Mouse (Mus musculus) cerebellum, postnatal 10 days (tissue): Measurements from ENCODE around the gene Hsd17b7.
"Not testable (repeated sequence)": the region's sequence is repeated elsewhere in the genome, so short reads cannot be mapped to it uniquely, and the experiment has no call there.

ENCODE experiments used
- DNase-seq, 2 experiments: peaks; one replicate each; pipeline ENCODE4 v3.0.0; 2021; ENCODE audit warnings: mixed read lengths in 2 of 2

Gene Hsd17b7

GRCm38 (mm10) chr1:169968792-169969515 is at the start of gene Hsd17b7:
TSS of gene Hsd17b7 (minus strand) at chr1:169969241.
- peak; percentile 98 to 99 for DNase-seq

DNA sequence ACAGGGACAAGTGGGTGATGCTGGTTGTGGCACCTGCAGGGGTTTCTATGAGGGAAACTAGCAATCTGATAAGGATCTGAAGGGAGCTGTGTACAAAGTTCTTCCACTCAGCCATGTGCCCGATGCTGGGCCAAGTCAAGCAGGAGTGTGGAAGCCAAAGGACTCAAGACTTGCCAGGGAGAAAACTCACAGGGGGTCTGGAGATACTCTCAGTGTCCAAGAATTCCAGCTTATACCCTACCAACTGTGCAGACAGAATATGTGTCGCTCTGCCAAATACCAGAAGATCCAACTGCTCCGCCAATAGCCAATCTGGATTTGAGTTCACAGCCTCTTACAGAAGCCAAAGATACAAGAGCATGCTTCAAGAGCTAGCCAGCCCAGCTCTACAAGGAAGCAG is 45.7 kb upstream of the Hsd17b7 start:
- peak; percentile 52 to 67 for DNase-seq

DNA sequence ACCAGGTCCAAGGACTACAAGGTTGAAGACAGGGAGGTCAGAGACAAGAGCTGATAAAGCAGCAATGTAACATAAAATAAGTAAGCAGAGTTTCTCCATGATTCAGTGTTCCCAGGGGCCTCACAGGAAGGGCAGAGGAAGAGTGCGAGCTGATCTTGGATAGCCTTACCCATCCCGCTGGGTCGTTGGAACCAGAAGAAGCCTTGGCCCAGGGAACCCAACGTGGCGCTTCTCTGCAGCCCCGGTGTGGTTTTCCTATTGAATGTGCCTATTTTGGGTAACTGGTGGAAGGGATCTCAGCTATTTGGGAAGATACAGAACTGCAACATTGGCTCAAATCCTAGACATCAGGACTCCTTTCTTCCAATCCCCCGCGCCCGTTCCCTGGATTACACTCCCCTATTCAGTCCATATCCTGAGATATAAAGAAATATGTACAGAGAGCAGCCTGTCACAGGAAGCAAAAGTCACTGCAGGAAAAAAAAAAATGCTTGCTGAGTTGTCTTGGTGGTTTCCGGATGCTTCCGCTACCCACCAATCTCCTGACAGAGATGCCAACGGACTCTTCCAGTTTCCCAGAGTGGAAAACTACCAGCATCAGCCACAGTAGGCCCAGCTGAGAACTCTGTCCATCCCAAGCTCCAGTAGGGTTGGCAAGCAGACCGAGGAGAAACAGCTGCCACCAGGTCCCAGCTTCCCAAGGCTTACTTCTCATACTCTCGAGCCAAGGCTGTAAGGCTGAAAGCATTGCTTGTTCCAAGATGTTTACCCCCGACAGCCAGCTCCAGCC is 41.9 kb upstream of the Hsd17b7 start:
- peak; percentile 56 to 66 for DNase-seq

GRCm38 (mm10) chr1:170009296-170009695 is 40.3 kb upstream of the Hsd17b7 start:
- no peak for DNase-seq

- DNase-seq: no peak
Measured at GRCm38 (mm10) chr1:170008432-170009220, 39.6 kb upstream of the Hsd17b7 start.

GRCm38 (mm10) chr1:170006516-170006915 is 37.5 kb upstream of the Hsd17b7 start:
- no peak for DNase-seq

DNA sequence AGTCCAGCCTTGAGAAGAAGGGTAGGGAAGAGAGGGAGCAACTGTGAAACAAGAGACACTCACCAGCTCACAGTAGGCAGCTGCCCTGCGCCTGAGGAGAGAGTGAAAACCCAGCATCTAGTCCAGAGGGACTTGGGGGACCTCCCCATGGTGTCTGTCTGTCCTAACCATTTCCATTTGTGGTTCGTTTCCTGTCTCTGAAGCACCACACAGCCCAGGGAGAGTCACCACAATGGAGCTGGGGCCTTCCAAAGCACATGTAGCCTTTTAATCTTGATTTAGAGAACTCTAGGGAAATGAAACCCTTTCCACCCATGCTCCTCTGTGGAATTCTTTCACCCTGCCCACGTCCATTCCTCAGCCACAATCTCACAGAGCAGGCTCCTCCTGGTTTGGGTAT is 36.3 kb upstream of the Hsd17b7 start:
- DNase-seq: no peak

DNA sequence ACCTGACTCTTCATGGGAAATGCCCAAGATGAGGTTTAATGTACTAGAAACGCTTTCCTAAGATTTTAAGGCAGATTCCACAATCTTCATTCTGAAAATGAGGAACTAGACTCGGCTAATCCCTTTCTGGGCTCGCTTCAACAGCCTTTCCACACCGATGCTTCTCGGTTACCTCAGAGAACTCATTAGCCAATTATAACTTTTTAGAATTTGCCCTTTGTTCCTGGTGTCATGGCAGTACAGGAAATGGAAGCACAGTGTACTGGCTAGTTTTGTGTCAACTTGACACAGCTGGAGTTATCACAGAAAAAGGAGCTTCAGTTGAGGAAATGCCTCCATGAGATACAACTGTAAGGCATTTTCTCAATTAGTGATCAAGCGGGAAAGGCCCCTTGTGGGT is 24.9 kb upstream of the Hsd17b7 start:
- DNase-seq: not testable (repeated sequence)

GRCm38 (mm10) chr1:169986166-169986565 is 17.1 kb upstream of the Hsd17b7 start:
- DNase-seq: peak in 1 of 2 experiments; percentile 5

GRCm38 (mm10) chr1:169977621-169978020 is 8.6 kb upstream of the Hsd17b7 start:
- no peak for DNase-seq

DNA sequence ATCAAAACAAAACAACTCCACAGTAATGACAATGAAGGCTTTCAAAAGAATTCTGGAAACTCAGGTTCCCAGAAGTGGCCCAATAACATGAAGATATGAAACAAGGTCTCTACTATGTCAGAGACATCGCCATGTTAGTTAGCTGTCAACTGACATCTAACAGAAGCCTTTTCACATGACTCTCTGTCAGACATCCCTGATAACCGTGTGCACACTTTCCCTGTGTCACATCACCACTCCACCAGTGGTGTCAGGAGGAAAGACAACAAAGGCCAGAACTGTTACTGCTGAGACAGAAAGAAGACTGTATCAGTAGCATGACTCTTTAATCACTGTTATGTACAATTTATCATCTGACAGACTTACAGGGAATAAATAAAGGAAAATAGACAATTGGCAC is 3.0 kb upstream of the Hsd17b7 start:
- DNase-seq: no peak

DNA sequence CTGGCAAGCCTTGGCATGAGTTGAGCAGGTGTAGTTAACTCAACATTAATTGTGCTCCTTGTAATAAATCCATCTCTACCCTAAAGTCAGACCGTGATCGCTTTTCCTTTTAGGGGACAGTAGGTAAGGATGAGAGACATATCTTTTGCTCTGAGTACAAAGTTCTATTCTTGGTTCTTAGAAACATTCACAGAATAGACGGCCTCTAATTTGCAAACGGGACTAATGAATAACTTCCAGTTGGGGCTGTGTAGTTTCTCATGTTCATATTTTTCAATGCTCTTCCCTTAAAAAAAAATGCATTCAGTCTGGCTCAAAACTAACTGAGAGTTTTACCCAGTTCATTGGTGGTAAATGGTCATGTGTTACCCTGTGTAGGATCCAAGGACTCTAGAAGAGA is 1.9 kb upstream of the Hsd17b7 start:
- no peak for DNase-seq

- DNase-seq: no peak
Measured at GRCm38 (mm10) chr1:169969516-169969886, 460 bp upstream of the Hsd17b7 start.

DNA sequence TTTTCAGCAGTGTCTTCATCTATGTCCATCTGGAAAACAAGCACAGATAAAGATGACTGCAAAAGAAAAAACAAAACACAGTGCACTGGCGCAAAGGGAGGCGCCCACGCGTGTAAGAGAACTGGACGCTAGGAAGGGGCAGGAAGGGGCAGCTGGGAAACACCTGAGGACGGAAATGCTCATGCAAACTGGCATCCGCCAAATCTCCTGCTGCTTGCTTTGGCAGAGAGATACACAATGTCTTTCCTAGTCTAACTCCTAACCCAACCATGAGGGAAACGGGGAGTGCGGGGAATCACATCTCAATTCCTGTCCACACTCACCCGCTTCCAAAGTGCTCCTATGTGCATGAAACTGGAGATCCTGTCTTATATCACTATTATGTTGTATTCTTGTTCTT is 15.9 kb downstream of the Hsd17b7 start:
- peak; percentile 60 to 65 for DNase-seq

DNA sequence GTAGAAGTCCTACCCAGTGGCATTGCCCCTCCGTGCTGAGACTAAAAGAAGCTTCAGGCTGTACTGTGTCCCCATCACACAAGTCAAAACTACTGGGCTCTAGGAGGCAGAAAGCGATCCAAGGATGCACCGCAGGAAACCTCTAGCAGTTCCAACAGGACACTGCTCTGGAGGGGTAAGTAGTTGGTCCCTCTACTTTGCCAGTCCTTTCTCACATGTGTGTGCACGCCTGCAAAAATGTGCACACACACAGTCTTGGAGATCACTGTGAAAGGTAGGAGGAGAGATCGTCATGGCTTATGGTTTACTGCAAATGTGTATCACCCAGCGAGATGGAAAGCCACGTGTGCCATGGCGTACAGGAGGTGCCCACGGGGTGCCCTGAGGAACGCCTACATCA is 16.4 kb downstream of the Hsd17b7 start:
- DNase-seq: no peak

GRCm38 (mm10) chr1:169951561-169951960 is 17.5 kb downstream of the Hsd17b7 start:
- DNase-seq: no peak

GRCm38 (mm10) chr1:169950651-169951050 is 18.4 kb downstream of the Hsd17b7 start:
- DNase-seq: peak; percentile 21

DNA sequence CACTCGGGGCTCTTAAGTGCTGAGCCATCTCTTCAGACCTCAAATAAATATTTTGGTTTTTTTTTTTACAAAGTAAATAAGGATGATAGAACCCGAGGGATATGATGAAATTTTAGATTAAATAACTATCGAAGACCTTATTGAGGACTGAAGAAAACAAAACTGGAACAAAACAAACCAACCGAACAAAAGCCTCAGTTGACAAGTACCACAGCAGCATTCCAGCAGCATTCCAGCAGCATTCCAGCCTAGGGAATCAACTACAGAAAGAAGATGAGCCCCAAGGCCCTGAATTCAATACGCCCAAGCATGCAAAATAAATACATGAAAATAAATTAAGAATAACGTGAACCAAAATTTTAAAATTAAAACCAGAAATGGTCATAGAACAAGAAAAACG is 19.1 kb downstream of the Hsd17b7 start:
- DNase-seq: no peak

- DNase-seq: no peak
Measured at GRCm38 (mm10) chr1:169948866-169949265, 20.2 kb downstream of the Hsd17b7 start.

DNA sequence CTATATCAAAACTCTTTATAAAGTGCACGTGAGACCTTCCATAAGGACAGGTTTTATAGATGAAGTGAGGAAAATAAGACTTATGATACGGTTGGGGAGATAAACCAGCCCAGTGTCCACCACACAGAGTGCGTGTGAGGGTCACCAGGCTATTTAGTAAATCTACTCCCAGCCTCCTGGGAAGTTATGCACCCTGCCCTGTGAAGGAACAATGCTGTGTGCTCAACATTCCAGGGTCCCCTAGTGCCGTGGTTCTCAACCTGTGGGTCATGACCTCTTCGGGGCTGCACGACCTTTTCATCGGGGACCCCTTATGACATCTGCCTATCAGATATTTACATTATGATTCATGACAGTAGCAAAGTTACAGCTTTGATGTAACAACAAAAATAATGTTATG is 20.8 kb downstream of the Hsd17b7 start:
- no peak for DNase-seq

- no peak for DNase-seq
Measured at GRCm38 (mm10) chr1:169947654-169948053, 21.4 kb downstream of the Hsd17b7 start.

DNA sequence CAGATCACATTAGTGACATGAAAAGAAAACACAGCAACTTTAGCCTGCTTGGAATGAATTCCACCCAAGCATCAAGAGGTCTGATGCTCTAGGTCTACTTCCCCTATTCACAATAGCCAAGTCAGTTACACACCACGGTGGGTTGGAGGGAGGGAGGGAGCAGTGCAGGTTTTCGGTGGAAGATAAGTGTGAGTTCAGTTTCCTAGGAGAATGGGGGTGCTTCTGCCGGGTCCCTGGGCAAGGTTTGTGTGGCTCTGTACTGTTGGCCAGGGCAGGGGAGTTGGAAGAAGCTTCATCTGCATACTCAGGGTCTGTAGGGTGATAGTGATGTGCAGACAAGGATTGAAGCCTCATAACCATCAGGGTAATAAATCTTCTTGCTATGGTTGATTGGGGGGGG is 23.0 kb downstream of the Hsd17b7 start:
- DNase-seq: no peak

DNA sequence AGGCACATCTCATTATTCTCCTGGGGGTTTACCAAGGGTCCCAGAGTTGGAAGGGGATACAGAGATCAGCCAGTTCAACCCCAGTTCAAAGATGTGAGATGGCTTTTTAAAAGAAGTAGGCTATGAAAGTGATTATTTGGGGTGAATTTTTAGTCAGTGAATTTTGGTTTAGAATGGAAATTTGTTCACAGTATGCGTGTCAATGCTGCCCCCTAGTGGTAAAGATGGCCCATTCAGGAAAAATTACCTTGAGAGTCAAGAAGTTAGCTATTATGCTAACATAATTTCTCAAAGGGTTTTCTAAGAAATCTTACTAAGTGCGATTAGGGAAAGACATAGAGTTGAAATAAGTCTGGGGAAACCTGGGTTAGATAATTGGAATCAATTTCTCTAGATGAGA is 29.7 kb downstream of the Hsd17b7 start:
- peak; percentile 69 to 84 for DNase-seq
